Mouse (Mus musculus): Measurements from ENCODE around the gene Zfp831.

Gene Zfp831

DNA sequence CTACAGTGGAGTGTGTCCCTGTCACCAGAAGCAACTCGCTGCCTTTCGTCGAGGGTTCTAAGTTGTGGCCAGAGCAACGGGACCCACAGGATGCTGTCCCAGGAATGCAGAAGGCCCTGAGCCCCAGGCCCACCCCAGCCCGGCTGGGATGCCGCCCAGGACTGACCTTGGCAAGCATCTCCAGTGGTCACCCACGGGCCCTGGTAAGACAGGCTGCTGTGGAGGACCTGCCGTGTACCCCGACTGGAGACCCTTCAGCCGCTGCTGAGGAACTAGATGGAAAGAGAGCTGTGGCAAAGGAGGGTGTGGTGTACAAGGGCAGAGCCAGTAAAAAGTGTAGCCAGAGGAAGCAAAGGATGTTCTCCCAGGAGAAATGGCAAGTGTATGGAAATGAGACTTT is 1.6 kb downstream of the Zfp831 start:
- DNase-seq (ENCODE audit: extremely low spot score), result no peak

DNA sequence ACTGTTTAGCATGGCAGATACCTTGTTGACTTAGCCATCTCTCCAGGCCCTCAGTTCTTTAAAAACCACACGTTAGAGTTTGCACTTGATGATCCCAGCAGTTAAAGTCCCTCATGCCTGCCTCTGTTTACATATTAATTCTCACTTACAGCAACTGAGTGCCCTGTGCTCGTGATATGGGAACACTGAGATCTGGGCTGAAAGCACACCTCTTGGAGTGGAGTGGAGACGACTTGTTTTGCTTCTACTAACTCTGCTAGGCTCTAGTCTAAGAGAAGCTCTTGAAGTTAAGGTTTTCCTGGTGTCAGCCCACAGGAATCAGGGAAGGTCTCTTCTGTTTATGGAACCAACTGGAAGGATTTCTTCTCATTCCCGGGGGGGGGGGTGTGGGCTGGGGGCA is 9.5 kb downstream of the Zfp831 start:
- no peak for DNase-seq (ENCODE audit: extremely low spot score)

DNA sequence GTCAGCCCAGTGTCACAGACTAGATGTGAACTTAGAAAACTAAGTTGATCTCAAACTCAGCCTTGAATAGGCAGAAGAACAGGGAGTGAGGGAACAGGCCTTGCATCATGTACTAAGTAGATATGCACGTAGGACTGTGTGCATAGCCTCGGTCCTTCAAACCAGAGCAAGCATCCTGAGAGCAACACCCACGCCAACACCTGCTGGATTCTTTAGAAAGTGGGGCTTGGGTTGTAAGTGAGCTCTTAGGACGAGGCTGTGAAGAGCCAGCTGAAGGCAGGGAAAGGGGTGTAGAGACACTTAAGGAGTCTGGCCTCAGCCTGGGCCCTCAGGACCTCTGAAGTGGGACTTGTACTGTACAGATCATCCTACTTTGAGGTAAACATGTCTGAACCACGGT is 12.0 kb downstream of the Zfp831 start:
- no peak for DNase-seq (ENCODE audit: extremely low spot score)

DNA sequence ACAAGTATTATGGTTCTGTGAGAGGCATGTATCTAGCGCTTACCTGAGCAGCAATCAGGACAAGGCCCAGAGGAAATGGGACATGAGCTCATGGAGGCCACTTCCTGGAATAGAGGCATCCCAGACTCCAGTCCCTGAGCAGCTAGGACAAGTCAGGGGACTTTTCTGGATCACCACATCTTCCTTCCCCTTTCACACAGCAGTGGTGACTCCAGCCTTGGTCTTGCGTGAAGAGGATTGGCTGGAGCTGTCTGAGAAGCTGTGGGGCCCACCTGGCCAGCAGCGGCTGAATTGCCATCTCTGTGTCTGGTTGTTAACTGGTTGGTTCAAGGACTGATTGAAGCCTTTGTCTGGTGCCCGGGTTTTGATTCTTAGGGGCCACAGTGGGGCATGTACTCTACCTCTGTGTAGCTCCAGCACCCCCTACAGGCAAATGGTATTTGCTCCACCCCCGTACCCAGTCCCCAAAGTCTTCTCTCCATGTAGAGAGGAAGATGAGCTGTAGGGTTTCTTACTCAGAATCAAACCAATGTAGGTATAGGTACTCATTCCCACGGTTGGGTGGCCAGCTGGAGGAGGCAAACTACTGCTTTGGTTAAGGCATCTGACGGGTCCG is 15.0 kb downstream of the Zfp831 start:
- DNase-seq (ENCODE audit: extremely low spot score), result no peak

DNA sequence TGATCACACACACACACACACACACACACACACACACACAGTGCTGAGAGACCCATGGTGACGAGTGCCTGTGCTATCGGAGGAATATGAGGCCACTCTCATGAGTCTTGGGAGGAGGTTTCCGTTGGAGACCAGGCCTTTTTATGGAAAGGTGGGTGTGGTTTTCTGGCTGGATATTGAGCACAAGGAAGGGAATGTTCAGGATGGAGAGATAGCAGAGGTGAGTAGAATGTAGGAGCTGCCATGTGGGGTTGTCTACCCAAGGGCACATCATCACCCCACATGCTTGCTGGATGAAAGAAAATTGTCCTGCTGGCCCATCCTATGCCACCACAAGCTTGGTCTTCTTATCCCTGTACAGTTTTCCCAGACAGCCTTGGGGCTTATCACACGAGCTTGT is 16.5 kb downstream of the Zfp831 start:
- DNase-seq (ENCODE audit: extremely low spot score), result no peak

DNA sequence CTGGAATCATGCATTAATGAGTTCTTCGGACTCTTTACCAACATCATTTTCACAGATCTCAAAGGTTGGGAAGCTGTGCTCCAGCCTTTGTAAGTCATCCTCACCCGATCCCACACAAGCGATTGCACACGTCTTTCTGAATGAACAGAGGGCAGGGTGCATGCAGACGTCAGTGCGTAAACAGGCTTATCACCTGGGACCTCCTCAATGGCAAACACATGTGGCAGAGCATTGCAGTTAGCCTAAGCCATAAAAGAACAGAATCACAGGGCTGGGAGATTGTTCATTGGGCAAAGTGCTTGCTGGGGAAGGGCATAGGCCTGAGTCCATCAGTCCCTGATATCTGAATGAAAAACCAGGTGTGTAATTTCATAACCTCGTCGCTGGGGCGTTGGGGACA is 17.0 kb downstream of the Zfp831 start:
- DNase-seq (ENCODE audit: extremely low spot score), result no peak

GRCm38 (mm10) chr2:174661436-174662171 is 18.3 kb downstream of the Zfp831 start:
- peak; percentile 35 for DNase-seq (ENCODE audit: extremely low spot score)

DNA sequence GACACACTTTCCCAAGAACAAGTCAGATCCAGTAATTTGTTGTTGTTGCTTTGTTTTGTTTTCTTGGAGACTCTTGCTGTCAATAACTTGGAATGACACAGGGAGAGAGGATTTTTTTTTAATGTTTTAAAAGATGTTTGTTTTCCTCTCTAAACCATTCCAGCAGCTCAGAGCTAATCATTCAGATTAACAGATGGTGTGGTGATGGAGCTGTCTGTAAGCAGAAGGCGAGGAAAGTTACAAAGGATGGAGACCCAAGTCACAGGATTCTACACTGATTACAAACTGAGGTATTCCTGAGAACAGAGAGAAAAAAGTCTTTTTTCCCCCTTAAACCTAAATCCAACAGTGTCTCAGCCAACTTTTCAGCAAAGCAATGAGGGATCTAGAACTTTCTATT is 19.3 kb downstream of the Zfp831 start:
- no peak for DNase-seq (ENCODE audit: extremely low spot score)

- DNase-seq (ENCODE audit: extremely low spot score), result no peak
Observed at GRCm38 (mm10) chr2:174665404-174665803, 22.1 kb downstream of the Zfp831 start.

- no peak for DNase-seq (ENCODE audit: extremely low spot score)
Observed at GRCm38 (mm10) chr2:174668806-174669205, 25.5 kb downstream of the Zfp831 start.

DNA sequence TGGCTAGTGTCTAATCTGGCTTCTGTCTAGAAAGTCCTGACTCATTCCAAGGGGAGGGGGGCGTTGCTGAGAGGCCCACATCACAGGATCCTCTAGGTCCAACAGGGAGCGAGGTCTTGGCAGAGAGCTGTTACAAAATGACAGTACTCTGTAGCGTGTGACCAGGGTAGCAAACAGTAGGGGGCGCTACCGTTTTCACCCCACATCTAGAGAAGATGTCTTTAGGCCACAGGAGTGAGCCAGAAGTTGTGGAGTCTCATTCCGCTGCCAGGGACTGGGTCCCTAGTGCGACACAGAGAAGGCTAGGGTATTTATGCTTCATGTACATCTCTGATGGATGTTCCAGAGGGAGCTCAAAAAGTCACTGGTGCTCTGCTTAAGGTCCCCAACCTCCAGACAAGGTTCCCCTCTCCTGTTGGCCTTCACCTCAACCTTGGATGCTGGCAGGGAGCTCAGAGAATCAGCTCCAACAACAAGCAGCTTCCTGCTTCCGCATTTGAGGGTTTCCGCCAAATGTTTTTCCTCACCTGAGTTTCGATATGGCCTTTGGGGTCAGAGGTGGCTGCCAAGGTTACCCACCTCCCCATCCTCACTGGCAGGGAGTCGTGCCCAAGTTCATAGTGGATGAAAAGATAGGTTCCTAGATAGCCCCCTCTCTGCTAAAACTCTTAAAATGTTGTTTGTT is 29.3 kb downstream of the Zfp831 start:
- peak; percentile 46 for DNase-seq (ENCODE audit: extremely low spot score)

DNA sequence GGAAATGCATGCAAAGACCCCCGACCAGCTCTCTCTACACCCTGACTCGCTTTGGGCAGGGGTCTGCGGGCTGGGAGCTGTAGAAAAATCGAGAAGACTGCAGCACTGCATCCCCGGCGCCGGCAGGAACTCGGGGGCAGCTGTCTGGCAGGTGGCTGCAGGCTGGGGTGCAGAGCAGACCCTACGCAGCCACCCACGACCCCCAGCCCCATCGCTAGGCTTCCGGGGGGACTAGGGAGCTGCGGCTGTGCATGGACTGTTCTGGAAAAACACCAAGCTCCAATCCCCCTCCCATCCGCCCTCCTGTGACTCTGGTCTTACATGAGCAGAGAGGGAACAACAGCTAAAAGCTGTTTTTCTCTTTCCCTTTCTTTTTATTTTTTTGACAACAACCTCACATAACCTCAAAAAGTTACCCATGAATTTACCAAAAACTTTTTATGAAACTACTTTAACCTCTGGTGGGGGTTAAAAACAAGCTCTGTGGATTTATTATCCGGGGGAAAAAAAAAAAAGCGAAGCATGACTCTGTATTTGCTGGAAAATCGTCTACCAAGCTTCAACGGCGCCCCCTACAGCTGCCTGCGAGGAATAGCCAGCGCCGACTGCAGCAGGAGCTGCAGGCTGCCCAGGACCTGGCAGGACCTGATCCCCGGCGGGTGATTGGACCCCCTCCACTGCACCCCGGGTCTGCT is 30.4 kb downstream of the Zfp831 start:
- peak; percentile 89 for DNase-seq (ENCODE audit: extremely low spot score)

GRCm38 (mm10) chr2:174674287-174675045 is 31.1 kb downstream of the Zfp831 start:
- no peak for DNase-seq (ENCODE audit: extremely low spot score)

DNA sequence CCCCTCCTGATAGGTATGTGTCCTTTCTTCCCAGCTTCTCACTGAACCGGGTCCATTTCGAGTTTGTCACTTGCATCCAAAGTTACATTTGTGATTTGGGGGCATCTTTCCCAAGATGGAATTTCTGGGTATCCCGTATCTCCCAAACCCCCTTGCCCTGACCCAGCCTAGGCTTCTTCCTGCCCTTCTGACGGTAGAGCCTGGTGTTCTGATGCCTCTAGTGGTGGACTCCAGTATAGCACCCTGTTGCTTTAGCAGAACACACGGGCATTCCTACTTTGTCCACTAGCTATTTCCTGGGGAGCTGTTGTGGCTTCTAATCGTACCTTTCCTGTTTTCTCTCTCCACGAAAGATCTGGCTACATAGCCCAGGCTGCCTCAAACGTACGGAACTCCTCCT is 32.3 kb downstream of the Zfp831 start:
- peak; percentile 81 for DNase-seq (ENCODE audit: extremely low spot score)

DNA sequence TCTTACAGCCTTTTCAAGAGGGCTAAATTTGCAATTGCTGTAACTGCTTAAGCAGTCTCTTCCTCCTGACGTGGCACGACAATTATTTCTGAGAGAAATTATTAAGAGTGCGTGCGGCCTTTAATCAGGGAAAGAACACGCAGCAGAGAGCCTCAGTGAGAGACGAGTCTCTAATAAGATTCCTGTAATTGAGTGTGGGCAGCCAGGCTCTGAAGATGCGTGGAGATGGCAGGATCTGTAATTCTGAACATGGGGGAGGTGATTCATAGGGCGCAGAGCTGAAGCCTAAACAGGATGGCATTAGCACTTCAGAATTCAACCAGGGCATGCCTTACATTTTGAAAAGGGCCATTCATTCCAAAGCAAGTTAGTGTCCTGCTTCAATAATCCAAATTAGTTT is 58.0 kb downstream of the Zfp831 start:
- no peak for DNase-seq (ENCODE audit: extremely low spot score)

GRCm38 (mm10) chr2:174707101-174707500 is 63.8 kb downstream of the Zfp831 start:
- DNase-seq (ENCODE audit: extremely low spot score), result no peak

DNA sequence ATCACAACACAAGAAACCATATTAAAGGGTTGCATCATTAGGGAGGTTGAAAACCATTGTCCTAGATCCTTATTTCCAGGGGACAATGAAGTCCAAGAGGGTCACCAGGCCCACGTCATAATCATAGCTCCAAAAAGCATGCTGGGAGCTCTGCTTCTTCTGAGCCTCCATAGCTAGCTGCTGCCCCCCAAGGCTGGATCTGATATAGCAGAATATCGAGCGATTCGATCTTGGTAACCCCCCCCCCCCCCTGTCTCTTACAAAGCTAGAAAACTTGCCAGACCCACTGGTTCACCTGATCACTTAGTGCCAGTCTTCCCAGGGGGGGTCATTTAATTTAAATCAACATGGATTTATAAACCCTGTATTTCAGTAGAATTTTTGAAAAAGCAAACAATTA is 65.3 kb downstream of the Zfp831 start:
- no peak for DNase-seq (ENCODE audit: extremely low spot score)

DNA sequence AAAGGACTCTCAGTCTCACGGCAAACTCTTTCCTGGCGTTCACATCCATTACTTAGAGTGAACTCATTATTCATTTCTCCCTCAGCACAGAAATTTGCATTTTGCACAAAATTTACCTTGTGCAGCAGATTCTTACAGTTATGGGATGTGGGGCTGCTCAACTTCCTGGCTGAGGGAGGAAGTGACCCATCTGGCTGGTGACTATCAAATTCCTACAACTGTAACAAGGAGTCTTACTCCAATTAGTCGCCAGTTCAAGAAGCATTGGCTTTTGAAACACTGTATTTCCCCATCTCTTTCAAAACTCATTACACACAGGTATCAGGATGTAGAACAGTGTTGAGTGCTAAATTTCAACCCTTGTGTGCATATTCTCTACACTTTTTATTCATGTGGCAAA is 66.9 kb downstream of the Zfp831 start:
- DNase-seq (ENCODE audit: extremely low spot score), result no peak

- DNase-seq (ENCODE audit: extremely low spot score), result no peak
Observed at GRCm38 (mm10) chr2:174712043-174712442, 68.7 kb downstream of the Zfp831 start.

DNA sequence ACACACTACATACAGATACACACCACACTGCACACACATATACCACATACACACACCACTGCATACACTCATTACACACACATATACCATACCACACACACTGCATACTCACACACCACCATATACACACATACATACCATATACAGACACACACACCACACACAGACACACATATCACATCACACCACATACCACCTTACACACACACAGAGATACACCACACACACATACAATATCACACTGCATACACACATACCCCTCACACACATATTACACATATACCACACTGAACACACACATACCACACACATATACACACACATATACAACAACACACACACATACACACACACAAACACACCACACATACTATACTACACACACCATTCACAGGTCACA is 72.6 kb downstream of the Zfp831 start:
- DNase-seq (ENCODE audit: extremely low spot score), result no peak

GRCm38 (mm10) chr2:174717857-174718256 is 74.5 kb downstream of the Zfp831 start:
- no peak for DNase-seq (ENCODE audit: extremely low spot score)
